Mouse (Mus musculus): ENCODE measurements around the gene Krt9. TPM values are rescaled to one million over a fixed set of nuclear protein-coding genes. Genes with fewer than 3 reads are reported as not detected.

Gene Krt9
- total RNA-seq, 2 experiments from 2014 or later = 3.8 to 4.9 TPM

GRCm38 (mm10) chr11:100155497-100156255 lies 37.4 kb downstream of the Krt9 start:
- no peak for DNase-seq (ENCODE audit: low spot score in 2 of 2)

GRCm38 (mm10) chr11:100148615-100149330 lies 44.3 kb downstream of the Krt9 start, which contains the start of gene Krt19:
Krt19 (minus strand) TSS chr11:100148665.
- no peak for DNase-seq (ENCODE audit: low spot score in 2 of 2)

- DNase-seq (ENCODE audit: low spot score in 2 of 2) = no peak
Measured at GRCm38 (mm10) chr11:100147566-100148353, 45.3 kb downstream of the Krt9 start.

GRCm38 (mm10) chr11:100145858-100146560 lies 47.0 kb downstream of the Krt9 start:
- DNase-seq (ENCODE audit: low spot score in 2 of 2) = no peak

- no peak for DNase-seq (ENCODE audit: low spot score in 2 of 2)
Measured at GRCm38 (mm10) chr11:100145104-100145503, 47.9 kb downstream of the Krt9 start.

- no peak for DNase-seq (ENCODE audit: low spot score in 2 of 2)
Measured at GRCm38 (mm10) chr11:100140966-100141365, 52.1 kb downstream of the Krt9 start.

GRCm38 (mm10) chr11:100139391-100139790 lies 53.7 kb downstream of the Krt9 start:
- DNase-seq (ENCODE audit: low spot score in 2 of 2) = no peak

GRCm38 (mm10) chr11:100138809-100139208 lies 54.2 kb downstream of the Krt9 start:
- no peak for DNase-seq (ENCODE audit: low spot score in 2 of 2)

GRCm38 (mm10) chr11:100137693-100138092 lies 55.4 kb downstream of the Krt9 start:
- no peak for DNase-seq (ENCODE audit: low spot score in 2 of 2)

Other genes starting within 250 kb of the Krt9 start
- not detected for gene Krtap9-5, start 244.8 kb downstream of the Krt9 start, total RNA-seq (2021)
- not detected for gene Krtap29-1, start 214.2 kb downstream of the Krt9 start, total RNA-seq (2021)
- gene Krtap16-1, start 206.6 kb downstream of the Krt9 start, total RNA-seq (2021) = not detected
- gene Krtap17-1, start 199.3 kb downstream of the Krt9 start, total RNA-seq (2021) = not detected
- gene Krt33a, start 177.0 kb downstream of the Krt9 start, total RNA-seq (2021) = not detected
- gene Krt33b, start 163.4 kb downstream of the Krt9 start, total RNA-seq (2021) = not detected
- not detected for gene Krt34, start 151.7 kb downstream of the Krt9 start, total RNA-seq (2021)
- gene Krt31, start 142.7 kb downstream of the Krt9 start, total RNA-seq (2021) = not detected
- gene Krt32, start 105.0 kb downstream of the Krt9 start, total RNA-seq (2021) = not detected
- gene Krt35, start 97.0 kb downstream of the Krt9 start, total RNA-seq (2021) = not detected
- gene Krt36, start 87.6 kb downstream of the Krt9 start, total RNA-seq (2021) = not detected
- gene Krt13, start 71.7 kb downstream of the Krt9 start, total RNA-seq (2021) = not detected
- not detected for gene Krt15, start 57.3 kb downstream of the Krt9 start, total RNA-seq (2021)
- gene Krt19, start 44.6 kb downstream of the Krt9 start, total RNA-seq (2021) = not detected
- not detected for gene Krt14, start 14.3 kb upstream of the Krt9 start, total RNA-seq (2021)
- gene Krt16, start 55.7 kb upstream of the Krt9 start, total RNA-seq (2021) = not detected
- under 1 TPM in 1 of 2 experiments, not detected in 1; 0.28 TPM for gene Krt17, start 67.8 kb upstream of the Krt9 start, total RNA-seq (2021)
- under 1 TPM in 1 of 2 experiments, not detected in 1; 0.35 TPM for gene Krt42, start 76.6 kb upstream of the Krt9 start, total RNA-seq (2021)
- 100 to 1,000 TPM; 831 to 849 TPM for gene Eif1, start 126.6 kb upstream of the Krt9 start, total RNA-seq (2021)
- gene Gast, start 141.2 kb upstream of the Krt9 start, total RNA-seq (2021) = not detected
- 100 to 1,000 TPM; 147 to 179 TPM for gene Hap1, start 162.9 kb upstream of the Krt9 start, total RNA-seq (2021)
- gene Jup, start 204.5 kb upstream of the Krt9 start, total RNA-seq (2021) = 10 to 100 TPM; 47.2 to 49.3 TPM
- 10 to 100 TPM; 10.4 to 11.3 TPM for gene P3h4, start 221.6 kb upstream of the Krt9 start, total RNA-seq (2021)
- gene Fkbp10, start 222.5 kb upstream of the Krt9 start, total RNA-seq (2021) = 1 to 10 TPM; 4.3 to 6.6 TPM
- gene Nt5c3b, start 248.6 kb upstream of the Krt9 start, total RNA-seq (2021) = 10 to 100 TPM; 47.2 to 53.8 TPM
- 1 to 10 TPM in 1 of 2 experiments, under 1 TPM in 1; 0.82 to 1.2 TPM for gene Klhl10, start 248.7 kb upstream of the Krt9 start, total RNA-seq (2021)